Mouse (Mus musculus) left cerebral cortex, adult 18-20 months (tissue): ENCODE measurements around the gene Ntrk3. TPM values are rescaled to one million over a fixed set of nuclear protein-coding genes. Genes with fewer than 3 reads are reported as not detected.

Experiments
- DNase-seq, 2 experiments: peaks; one replicate each; pipeline ENCODE4 v3.0.0; 2021 to 2022; ENCODE audit warnings: low spot score in 2 of 2, mixed read lengths in 1 of 2
- total RNA-seq, 2 experiments: library from RNA; stranded (reverse); gene quantifications; 2 replicates each; pipeline ENCODE4 v1.2.3; 2021

Gene Ntrk3
- total RNA-seq, 2 experiments from 2014 or later = 136 to 143 TPM

DNA sequence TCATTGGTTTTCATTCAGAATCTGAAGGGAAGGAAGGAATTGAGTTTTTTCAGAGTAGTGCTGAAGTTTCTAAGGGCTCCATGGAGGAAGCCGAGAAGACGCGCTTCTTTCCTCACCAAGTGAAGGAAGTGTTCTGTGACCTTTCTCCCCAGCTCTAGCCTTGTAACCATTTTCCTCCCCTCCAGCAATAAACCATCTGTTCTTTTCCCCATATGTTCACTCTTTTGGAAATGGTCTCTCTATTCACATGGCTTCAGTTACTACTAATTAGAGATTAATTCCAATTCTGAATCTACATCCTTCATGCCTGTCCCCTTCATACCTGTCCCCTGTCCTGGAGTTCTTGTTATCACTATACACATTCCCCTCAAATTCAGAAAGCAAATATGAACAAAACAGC is 209.8 kb downstream of the Ntrk3 start:
- DNase-seq = no peak

GRCm38 (mm10) chr7:78527564-78527963 is 210.2 kb downstream of the Ntrk3 start:
- DNase-seq = no peak

DNA sequence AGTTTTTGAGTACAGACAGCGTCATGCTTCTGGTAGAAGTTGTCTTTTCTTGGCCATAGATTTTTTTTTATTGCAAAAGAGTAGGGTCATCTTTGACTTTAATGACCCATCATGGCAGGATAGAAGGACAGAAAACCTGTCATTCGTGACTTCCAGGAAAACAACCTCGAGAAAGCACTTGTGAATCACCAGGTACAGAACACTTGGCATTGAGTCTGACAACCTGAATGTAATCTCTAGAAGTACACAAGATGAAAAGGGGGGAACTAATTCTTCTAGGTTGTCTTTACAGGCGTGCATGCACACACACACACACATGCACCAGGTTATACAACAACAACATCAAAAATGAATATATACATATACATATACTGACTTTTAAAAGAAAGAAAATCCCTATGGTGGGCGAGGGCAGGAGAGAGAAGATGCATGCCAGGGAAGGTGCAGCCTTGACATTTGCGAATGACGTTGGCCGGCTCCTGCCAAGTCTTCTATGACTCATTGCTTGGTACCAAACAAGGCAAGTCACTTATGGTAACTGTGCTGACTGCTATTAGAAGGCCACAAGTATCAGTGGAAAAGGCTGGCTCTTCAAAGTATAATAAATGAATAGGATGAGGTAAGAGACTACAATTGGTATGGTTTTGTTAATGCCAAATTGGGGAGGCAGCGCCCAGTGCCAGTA is 217.4 kb downstream of the Ntrk3 start:
- DNase-seq = peak; percentile 41 to 52

- DNase-seq = no peak
Measured at GRCm38 (mm10) chr7:78519689-78520088, 218.1 kb downstream of the Ntrk3 start.

- DNase-seq = no peak
Measured at GRCm38 (mm10) chr7:78518760-78519363, 218.9 kb downstream of the Ntrk3 start.

DNA sequence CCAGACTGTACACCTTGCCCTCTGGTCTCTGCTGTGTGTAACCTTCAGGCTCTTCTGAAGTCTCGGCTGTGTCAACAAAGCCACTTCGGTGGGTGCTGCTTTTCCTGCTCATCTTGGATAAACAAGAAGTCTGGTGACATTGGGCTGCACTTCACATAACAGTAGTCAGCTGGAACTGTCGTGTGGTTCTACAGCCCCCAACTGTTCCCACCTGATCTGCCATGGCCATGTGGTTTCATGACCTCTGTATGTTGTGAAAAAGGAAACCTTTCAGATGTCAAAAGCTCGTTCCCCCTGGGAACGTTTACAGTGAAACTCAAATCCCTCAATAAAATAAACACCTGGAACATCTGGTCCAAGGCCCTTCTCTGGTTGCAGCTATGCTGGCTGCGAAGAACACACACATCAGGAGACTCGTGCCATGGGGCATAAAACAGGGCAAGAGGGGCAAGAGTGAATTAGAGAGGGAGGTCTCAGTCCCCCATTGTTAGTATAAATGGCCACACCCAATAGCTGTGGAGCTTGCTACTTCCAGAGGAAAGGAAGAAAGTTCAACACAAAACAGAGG is 222.7 kb downstream of the Ntrk3 start:
- no peak for DNase-seq

DNA sequence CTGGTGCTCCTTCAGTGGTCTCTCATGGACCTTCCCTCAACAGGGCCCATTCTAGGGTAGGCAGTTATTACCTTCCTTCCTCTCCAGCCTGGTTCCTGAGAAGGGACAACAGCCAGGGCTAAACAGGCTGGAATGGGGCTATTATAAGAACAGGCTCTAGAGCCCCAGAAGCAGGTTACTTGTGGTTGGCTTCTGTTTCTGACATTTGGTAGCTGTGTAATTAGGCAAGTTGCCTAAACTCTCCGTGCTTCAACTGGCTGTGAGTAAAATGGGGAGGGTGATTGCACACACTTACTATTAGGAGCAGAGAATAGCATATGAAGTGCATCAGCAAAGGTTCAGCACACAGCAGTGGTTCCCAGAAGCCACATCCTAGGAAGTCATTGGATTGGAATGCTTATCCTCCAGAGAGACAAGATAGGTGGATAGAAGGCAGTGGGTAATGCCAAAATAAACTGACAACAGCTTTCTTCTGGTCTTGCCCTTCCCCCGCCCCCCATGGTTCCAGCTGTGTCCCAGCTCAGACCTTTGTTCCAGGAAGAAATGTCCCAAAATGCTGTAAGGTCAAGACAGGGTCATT is 230.7 kb downstream of the Ntrk3 start:
- no peak for DNase-seq

GRCm38 (mm10) chr7:78500863-78501262 is 236.9 kb downstream of the Ntrk3 start:
- DNase-seq = no peak

- DNase-seq = no peak
Measured at GRCm38 (mm10) chr7:78499970-78500369, 237.8 kb downstream of the Ntrk3 start.

DNA sequence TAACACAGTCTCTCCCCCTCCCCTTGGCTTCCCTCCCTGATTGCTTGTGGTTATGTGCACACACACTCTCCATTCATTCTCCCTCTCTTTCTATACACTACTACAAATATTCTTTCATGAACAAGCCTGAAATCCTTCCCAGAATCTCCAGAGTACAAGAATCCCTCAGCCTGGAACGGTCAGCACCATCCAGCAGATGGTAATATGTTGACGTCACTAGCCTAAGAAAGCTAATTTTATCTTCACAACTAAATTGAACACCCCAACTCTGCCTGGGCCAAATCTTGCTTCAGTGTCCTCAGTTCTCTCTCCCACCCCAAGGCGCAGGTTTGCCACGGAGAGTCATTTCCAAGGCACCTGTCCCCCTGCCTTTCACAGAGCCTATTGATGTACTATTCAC is 239.5 kb downstream of the Ntrk3 start:
- DNase-seq = peak in 1 of 2 experiments; percentile 23

DNA sequence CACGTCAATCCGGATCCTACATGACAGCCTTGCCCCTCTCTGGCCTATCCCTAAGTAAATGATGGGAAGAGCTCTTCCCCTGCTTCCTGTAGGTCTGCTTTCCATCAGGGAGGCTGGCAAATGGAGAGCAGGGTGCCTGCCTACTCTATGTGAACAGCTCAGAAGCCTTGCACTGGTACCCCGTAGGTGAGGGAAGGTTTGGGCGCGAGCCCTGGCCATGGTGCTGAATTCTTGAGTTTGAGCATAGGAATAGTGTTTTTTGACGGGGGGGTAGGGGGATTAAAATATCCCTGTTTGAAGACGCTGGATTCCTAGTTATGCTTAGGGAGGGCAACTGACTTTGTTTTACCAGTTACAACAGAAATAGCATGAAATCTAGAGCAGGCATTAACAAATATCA is 240.0 kb downstream of the Ntrk3 start:
- no peak for DNase-seq

- no peak for DNase-seq
Measured at GRCm38 (mm10) chr7:78493591-78493990, 244.2 kb downstream of the Ntrk3 start.

DNA sequence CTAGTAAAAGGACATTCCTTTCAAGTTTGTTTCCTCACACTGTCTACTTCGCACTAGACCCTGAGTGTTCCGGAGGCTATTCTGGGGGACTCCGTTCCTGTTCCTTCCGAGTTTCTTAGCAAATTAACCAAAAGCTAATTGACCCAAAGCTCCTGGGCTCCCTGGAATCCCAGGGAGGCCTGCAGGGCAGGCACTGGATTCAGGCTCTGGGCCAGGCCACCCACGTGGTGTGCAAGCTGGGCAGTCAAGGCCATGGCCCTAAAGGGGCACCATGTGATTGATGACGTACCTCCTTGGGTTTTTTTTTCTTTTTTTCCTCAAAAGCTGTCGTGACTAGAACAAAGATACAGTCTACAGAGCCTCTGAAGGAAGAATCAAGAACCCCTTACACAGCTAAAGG is 246.6 kb downstream of the Ntrk3 start:
- DNase-seq = no peak

GRCm38 (mm10) chr7:78484290-78484689 is 253.5 kb downstream of the Ntrk3 start:
- DNase-seq = no peak

DNA sequence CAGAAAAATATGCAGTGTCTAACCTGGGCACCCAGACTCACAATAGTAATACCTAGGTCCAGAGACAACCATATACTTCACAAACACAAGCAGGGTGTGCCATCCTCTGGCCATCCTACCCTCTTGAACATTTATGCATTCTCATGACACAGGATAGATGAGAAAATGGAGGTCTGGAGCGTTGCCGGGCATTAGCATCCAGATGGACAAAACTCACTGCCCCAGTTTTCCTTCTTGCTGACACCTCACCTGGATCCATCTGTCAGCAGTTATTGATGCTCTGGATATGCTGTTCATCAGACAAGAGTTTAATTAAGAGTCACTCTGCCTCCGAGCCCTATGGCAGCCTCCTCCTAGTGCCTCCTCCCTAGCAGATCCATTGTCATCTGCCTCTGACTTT is 254.1 kb downstream of the Ntrk3 start:
- DNase-seq = no peak

- DNase-seq = no peak
Measured at GRCm38 (mm10) chr7:78483061-78483460, 254.8 kb downstream of the Ntrk3 start.

GRCm38 (mm10) chr7:78478881-78479280 is 258.9 kb downstream of the Ntrk3 start:
- no peak for DNase-seq

GRCm38 (mm10) chr7:78471755-78472154 is 266.1 kb downstream of the Ntrk3 start:
- no peak for DNase-seq

DNA sequence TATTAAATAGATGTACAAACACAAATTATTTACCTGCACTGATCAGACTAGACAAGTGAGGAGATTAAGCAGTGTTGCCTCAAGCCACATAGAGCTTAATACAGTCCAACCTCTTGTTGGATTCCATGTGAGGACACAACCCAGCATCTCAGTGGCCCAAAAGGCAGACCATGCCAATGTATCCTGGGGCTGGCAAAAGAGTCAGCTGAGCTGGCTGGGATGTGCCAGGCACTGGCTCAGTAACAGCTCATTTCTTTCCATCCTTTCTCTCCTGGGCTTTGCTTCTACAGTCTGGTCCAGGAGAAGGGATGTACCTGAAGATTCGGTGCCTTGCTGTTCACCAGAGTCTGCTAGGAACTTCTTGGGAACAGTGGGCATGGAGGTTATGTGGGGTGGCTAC is 266.5 kb downstream of the Ntrk3 start:
- no peak for DNase-seq

DNA sequence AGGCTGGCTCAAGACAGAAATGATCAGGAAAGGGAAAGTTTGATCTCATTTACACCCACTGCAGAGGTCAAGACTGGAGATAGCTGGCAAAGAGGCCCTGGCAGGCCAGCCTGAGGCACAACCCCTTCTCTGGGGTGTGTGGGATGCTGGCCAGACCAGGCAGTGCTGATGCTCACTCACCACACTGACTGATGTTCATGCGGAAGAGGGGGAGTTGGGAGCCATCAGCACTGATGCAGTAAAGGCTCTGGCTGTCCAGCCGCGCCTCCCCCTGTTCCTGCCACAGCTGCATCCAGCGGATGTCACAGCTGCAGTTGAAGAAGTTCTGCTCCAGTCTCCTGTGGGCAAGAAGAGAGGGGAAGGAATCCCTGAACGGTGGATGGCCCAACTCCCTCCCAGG is 275.2 kb downstream of the Ntrk3 start:
- no peak for DNase-seq

DNA sequence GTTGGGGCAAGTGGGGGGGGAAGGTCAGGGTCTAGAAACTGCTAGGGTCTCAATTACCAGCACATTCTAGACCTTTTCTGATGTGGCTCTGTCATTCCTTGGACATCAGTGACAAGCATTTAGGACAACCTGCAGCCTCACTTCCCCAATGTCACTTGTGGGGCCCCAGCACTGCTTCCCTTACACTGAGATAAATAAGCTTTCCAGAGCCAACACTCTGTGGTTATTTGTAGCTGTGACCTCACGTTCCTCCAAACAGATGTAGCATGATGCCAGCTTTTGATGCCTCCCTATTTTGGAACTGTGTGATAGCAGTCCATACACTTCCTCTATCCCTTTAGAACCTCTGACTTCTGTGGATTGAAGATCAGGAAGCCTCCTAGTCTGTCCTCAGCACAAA is 278.8 kb downstream of the Ntrk3 start:
- no peak for DNase-seq

GRCm38 (mm10) chr7:78451666-78452065 is 286.1 kb downstream of the Ntrk3 start:
- no peak for DNase-seq
